Mouse (Mus musculus): ENCODE data around the gene Acer1. TPM values are rescaled to one million over a fixed set of nuclear protein-coding genes. Genes with fewer than 3 reads are reported as not detected.

Gene Acer1
- polyA plus RNA-seq, 1 experiment from 2014 or later: not detected

- Histone ChIP-seq H3K9ac (ENCODE audit: low read depth, low read length) (peak overlapping the region; percentile 95), H3K36me3 (ENCODE audit: control insufficient read depth, insufficient read depth, low read length) (no peaks in the 10 kb centered on the region), H3K27me3 (replicated peaks; ENCODE audit: control insufficient read depth, insufficient read depth, low read length) (no peaks in the 10 kb centered on the region), H3K4me2 (ENCODE audit: low read length) (peak overlapping the region; percentile 95), H3K9me3 (ENCODE audit: control insufficient read depth, low read length) (no peaks in the 10 kb centered on the region), H3K4me3 (ENCODE audit: low read length) (peak overlapping the region; percentile 93), H3K27ac (ENCODE audit: low read depth, low read length) (peak overlapping the region; percentile 88), H3K4me1 (ENCODE audit: control insufficient read depth, insufficient read depth, low read depth, low read length) (peaks cover 19% of the 10 kb centered on the region)
- peak; percentile 59 for ATAC-seq
- WGBS: 2% methylated on average over 22 of the region's 45 CpGs
Observed at GRCm38 (mm10) chr17:56934545-56935330, 47.2 kb downstream of the Acer1 start.

GRCm38 (mm10) chr17:56933395-56933794 is 48.5 kb downstream of the Acer1 start:
- WGBS: 94% methylated on average over 2 of the region's 2 CpGs
- no peak overlapping the region for H3K4me3 ChIP-seq (ENCODE audit: low read length)
- peaks cover 19% of the 10 kb centered on the region for H3K4me1 ChIP-seq (ENCODE audit: control insufficient read depth, insufficient read depth, low read depth, low read length)
- no peak overlapping the region for H3K9ac ChIP-seq (ENCODE audit: low read depth, low read length)
- no peak overlapping the region for H3K27ac ChIP-seq (ENCODE audit: low read depth, low read length)
- no peak for ATAC-seq
- no peak overlapping the region for H3K4me2 ChIP-seq (ENCODE audit: low read length)
- H3K27me3 ChIP-seq (replicated peaks; ENCODE audit: control insufficient read depth, insufficient read depth, low read length): no peaks in the 10 kb centered on the region
- no peaks in the 10 kb centered on the region for H3K36me3 ChIP-seq (ENCODE audit: control insufficient read depth, insufficient read depth, low read length)
- no peaks in the 10 kb centered on the region for H3K9me3 ChIP-seq (ENCODE audit: control insufficient read depth, low read length)

- no peak overlapping the region for H3K4me2 ChIP-seq (ENCODE audit: low read length)
- 89% methylated on average over 8 of the region's 8 CpGs for WGBS
- no peaks in the 10 kb centered on the region for H3K9me3 ChIP-seq (ENCODE audit: control insufficient read depth, low read length)
- ATAC-seq: no peak
- no peaks in the 10 kb centered on the region for H3K27me3 ChIP-seq (replicated peaks; ENCODE audit: control insufficient read depth, insufficient read depth, low read length)
- H3K4me3 ChIP-seq (ENCODE audit: low read length): no peak overlapping the region
- no peak overlapping the region for H3K9ac ChIP-seq (ENCODE audit: low read depth, low read length)
- no peak overlapping the region for H3K27ac ChIP-seq (ENCODE audit: low read depth, low read length)
- 0 out of 2 replicates have a peak, but pooled peaks cover 2% of the 10 kb centered on the region for H3K36me3 ChIP-seq (ENCODE audit: control insufficient read depth, insufficient read depth, low read length)
- H3K4me1 ChIP-seq (ENCODE audit: control insufficient read depth, insufficient read depth, low read depth, low read length): peaks cover 19% of the 10 kb centered on the region
Observed at GRCm38 (mm10) chr17:56930026-56930425, 51.9 kb downstream of the Acer1 start.

DNA sequence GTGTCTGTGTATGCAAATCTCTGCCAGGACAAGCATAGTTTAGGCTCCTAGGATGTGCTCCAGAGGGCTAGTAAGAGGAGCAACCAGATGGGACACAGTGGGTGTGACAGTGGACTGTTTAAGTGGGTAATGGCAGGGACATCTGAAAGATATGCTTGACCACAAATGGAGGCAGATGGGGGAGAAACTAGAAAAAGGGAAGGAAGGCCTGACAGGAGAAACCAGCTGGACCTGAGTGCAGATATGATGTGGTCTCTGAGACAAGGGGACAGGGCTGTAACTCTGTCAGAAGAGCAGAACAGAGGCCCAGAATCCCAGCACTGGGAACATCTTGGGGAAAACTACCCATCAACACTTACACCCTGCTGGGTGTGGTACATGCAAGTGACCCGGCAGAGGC is 52.4 kb downstream of the Acer1 start:
- no peak for ATAC-seq
- peaks cover 19% of the 10 kb centered on the region for H3K4me1 ChIP-seq (ENCODE audit: control insufficient read depth, insufficient read depth, low read depth, low read length)
- no peak overlapping the region for H3K27ac ChIP-seq (ENCODE audit: low read depth, low read length)
- no peaks in the 10 kb centered on the region for H3K9me3 ChIP-seq (ENCODE audit: control insufficient read depth, low read length)
- no peaks in the 10 kb centered on the region for H3K27me3 ChIP-seq (replicated peaks; ENCODE audit: control insufficient read depth, insufficient read depth, low read length)
- no peak overlapping the region for H3K4me2 ChIP-seq (ENCODE audit: low read length)
- no peak overlapping the region for H3K4me3 ChIP-seq (ENCODE audit: low read length)
- H3K9ac ChIP-seq (ENCODE audit: low read depth, low read length): no peak overlapping the region
- 0 out of 2 replicates have a peak, but pooled peaks cover 2% of the 10 kb centered on the region for H3K36me3 ChIP-seq (ENCODE audit: control insufficient read depth, insufficient read depth, low read length)
- 69% methylated on average over 1 of the region's 1 CpGs for WGBS

- no peak for ATAC-seq
- Histone ChIP-seq H3K36me3 (ENCODE audit: control insufficient read depth, insufficient read depth, low read length) (0 out of 2 replicates have a peak, but pooled peaks cover 2% of the 10 kb centered on the region), H3K27me3 (replicated peaks; ENCODE audit: control insufficient read depth, insufficient read depth, low read length) (no peaks in the 10 kb centered on the region), H3K4me3 (ENCODE audit: low read length) (no peak overlapping the region), H3K4me1 (ENCODE audit: control insufficient read depth, insufficient read depth, low read depth, low read length) (peaks cover 15% of the 10 kb centered on the region), H3K9me3 (ENCODE audit: control insufficient read depth, low read length) (no peaks in the 10 kb centered on the region), H3K9ac (ENCODE audit: low read depth, low read length) (no peak overlapping the region), H3K27ac (ENCODE audit: low read depth, low read length) (no peak overlapping the region), H3K4me2 (ENCODE audit: low read length) (no peak overlapping the region)
Observed at GRCm38 (mm10) chr17:56929101-56929500, 52.8 kb downstream of the Acer1 start.

GRCm38 (mm10) chr17:56925998-56926397 is 55.9 kb downstream of the Acer1 start:
- Histone ChIP-seq H3K27me3 (replicated peaks; ENCODE audit: control insufficient read depth, insufficient read depth, low read length) (no peaks in the 10 kb centered on the region), H3K9me3 (ENCODE audit: control insufficient read depth, low read length) (no peaks in the 10 kb centered on the region), H3K4me1 (ENCODE audit: control insufficient read depth, insufficient read depth, low read depth, low read length) (no peaks in the 10 kb centered on the region), H3K36me3 (ENCODE audit: control insufficient read depth, insufficient read depth, low read length) (peaks cover 6% of the 10 kb centered on the region; the same call in 1 of the 2 replicates), H3K9ac (ENCODE audit: low read depth, low read length) (no peak overlapping the region), H3K4me3 (ENCODE audit: low read length) (no peak overlapping the region), H3K4me2 (ENCODE audit: low read length) (no peak overlapping the region), H3K27ac (ENCODE audit: low read depth, low read length) (no peak overlapping the region)
- WGBS: 94% methylated on average over 2 of the region's 2 CpGs
- no peak for ATAC-seq

- 80% methylated on average over 3 of the region's 3 CpGs for WGBS
- H3K4me2 ChIP-seq (ENCODE audit: low read length): no peak overlapping the region
- ATAC-seq: no peak
- H3K4me1 ChIP-seq (ENCODE audit: control insufficient read depth, insufficient read depth, low read depth, low read length): no peaks in the 10 kb centered on the region
- no peaks in the 10 kb centered on the region for H3K9me3 ChIP-seq (ENCODE audit: control insufficient read depth, low read length)
- H3K9ac ChIP-seq (ENCODE audit: low read depth, low read length): no peak overlapping the region
- H3K27me3 ChIP-seq (replicated peaks; ENCODE audit: control insufficient read depth, insufficient read depth, low read length): no peaks in the 10 kb centered on the region
- H3K36me3 ChIP-seq (ENCODE audit: control insufficient read depth, insufficient read depth, low read length): peaks cover 13% of the 10 kb centered on the region; the same call in 1 of the 2 replicates
- H3K27ac ChIP-seq (ENCODE audit: low read depth, low read length): no peak overlapping the region
- no peak overlapping the region for H3K4me3 ChIP-seq (ENCODE audit: low read length)
Observed at GRCm38 (mm10) chr17:56919725-56920124, 62.2 kb downstream of the Acer1 start.

GRCm38 (mm10) chr17:56917166-56917565 is 64.8 kb downstream of the Acer1 start:
- WGBS: 95% methylated on average over 2 of the region's 2 CpGs
- H3K9ac ChIP-seq (ENCODE audit: low read depth, low read length): no peak overlapping the region
- no peak for ATAC-seq
- H3K27me3 ChIP-seq (replicated peaks; ENCODE audit: control insufficient read depth, insufficient read depth, low read length): no peaks in the 10 kb centered on the region
- H3K36me3 ChIP-seq (ENCODE audit: control insufficient read depth, insufficient read depth, low read length): peaks cover 12% of the 10 kb centered on the region
- H3K4me2 ChIP-seq (ENCODE audit: low read length): no peak overlapping the region
- H3K4me3 ChIP-seq (ENCODE audit: low read length): no peak overlapping the region
- H3K27ac ChIP-seq (ENCODE audit: low read depth, low read length): no peak overlapping the region
- no peaks in the 10 kb centered on the region for H3K4me1 ChIP-seq (ENCODE audit: control insufficient read depth, insufficient read depth, low read depth, low read length)
- no peaks in the 10 kb centered on the region for H3K9me3 ChIP-seq (ENCODE audit: control insufficient read depth, low read length)

- no peak for ATAC-seq
- Histone ChIP-seq H3K4me1 (ENCODE audit: control insufficient read depth, insufficient read depth, low read depth, low read length) (no peaks in the 10 kb centered on the region), H3K27ac (ENCODE audit: low read depth, low read length) (no peak overlapping the region), H3K4me3 (ENCODE audit: low read length) (no peak overlapping the region), H3K36me3 (ENCODE audit: control insufficient read depth, insufficient read depth, low read length) (peaks cover 7% of the 10 kb centered on the region), H3K9ac (ENCODE audit: low read depth, low read length) (no peak overlapping the region), H3K9me3 (ENCODE audit: control insufficient read depth, low read length) (no peaks in the 10 kb centered on the region), H3K4me2 (ENCODE audit: low read length) (no peak overlapping the region), H3K27me3 (replicated peaks; ENCODE audit: control insufficient read depth, insufficient read depth, low read length) (no peaks in the 10 kb centered on the region)
Observed at GRCm38 (mm10) chr17:56913444-56913843, 68.5 kb downstream of the Acer1 start.
